Mouse (Mus musculus): ENCODE measurements around the gene Olfr502. TPM values are rescaled to one million over a fixed set of nuclear protein-coding genes. Genes with fewer than 3 reads are reported as not detected.
"Not testable (repeated sequence)": the region's sequence is repeated elsewhere in the genome, so short reads cannot be mapped to it uniquely, and the experiment has no call there.

The Olfr502 gene
- total RNA-seq (2021), result not detected
- long read RNA-seq, experiment 1, result 0 reads
- long read RNA-seq, experiment 2, result 0 reads

DNA sequence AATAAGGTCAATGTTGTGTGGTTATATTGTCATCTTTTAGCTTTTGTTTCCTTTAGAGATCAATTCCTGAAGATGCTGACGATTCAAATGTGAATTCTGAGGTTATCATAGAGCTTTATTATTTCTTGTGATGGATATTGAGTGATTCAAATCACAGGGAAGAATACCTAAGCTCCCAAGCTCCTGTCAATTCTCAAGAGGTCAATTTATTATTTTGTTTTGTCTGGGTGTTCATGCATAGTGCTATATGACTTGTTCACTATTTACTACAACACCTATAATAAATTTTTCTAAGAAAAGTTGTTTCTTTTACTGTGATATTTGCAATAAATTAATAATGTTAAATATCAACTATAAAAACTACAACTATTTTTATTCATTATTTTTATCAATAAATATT lies at the start of gene Olfr502:
TSS of gene Olfr502 (minus strand) at position 101 of the 400 bp plus-strand sequence.
- intact Hi-C loops (cut with DNase I; ENCODE audit: low total_unique reads), result no loop called here
- DNase-seq, result no peak

DNA sequence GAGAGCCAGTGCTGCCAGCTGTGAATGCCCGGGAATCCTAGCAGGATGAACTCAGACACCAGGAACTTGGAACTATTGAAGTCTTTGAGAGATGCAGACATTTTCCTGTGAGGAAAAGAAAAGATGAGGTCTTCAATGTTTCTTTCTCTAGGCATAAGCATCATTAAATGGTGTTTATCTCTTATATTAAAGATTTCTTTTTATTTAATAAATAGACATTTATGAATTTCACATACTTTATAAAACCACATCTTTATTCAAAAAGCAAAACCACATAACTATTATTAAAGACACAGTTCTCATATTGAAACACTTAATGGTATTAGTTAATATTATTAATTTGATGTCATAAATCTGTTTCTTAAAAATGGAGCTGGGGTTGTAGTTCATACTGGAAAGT lies 40.8 kb upstream of the Olfr502 start, which contains the start of gene Olfr504:
TSS of gene Olfr504 (minus strand) at position 101 of the 400 bp plus-strand sequence.
- no peak for DNase-seq
- intact Hi-C loops (cut with DNase I; ENCODE audit: low total_unique reads), result no loop called here

DNA sequence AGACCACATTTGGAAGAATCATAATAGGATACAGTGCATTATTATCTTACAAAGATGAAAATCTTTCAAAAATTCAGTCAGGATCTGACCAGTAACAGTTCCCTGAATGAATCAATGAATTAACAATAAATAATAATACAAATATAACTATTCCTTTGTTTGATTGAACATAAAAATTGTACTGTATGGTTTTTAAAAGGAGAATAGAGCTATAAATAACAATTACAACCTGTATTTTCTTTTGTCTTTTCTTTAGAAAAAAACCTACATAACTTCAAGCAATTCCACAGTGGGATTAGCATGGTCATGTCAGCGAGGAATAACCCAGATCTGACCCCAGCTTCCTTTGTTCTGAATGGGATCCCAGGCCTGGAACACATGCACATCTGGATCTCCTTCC lies 19.4 kb upstream of the Olfr502 start, which contains the start of gene Olfr503:
TSS of gene Olfr503 (plus strand) at position 301 of the 400 bp plus-strand sequence.
- intact Hi-C loops (cut with DNase I; ENCODE audit: low total_unique reads), result not testable (repeated sequence)

DNA sequence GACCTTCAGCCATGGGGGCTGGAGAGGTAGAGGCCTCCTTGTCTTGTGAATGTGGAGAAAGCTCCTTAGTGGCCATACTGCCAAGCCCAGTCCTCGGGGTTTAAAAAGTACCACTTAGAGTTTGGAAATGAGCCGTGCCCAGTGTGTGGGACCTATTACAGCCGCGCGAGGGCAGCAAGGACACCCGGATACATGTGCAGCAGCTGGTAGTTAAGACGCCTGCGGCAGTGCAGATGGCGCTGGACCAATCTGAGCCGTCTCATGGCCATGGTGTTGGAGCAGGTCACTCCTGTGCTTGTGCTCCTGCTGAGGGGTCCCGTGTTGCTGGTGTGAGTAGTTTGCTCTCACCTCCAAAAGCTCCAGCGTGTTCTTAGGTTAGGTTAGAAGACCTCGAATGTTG lies 17.6 kb upstream of the Olfr502 start:
- intact Hi-C loops (cut with DNase I; ENCODE audit: low total_unique reads), result no loop called here
- DNase-seq, result no peak

More for the DNA sequence above, 19.4 kb upstream of the Olfr502 start, which contains the start of gene Olfr503:
- DNase-seq, result not testable (repeated sequence)

Other genes with a start within 250 kb of the Olfr502 start
- gene Olfr490, start 236.1 kb downstream of the Olfr502 start, total RNA-seq (2021), result not detected
- gene Olfr491, start 211.6 kb downstream of the Olfr502 start, total RNA-seq (2021), result not detected
- not detected for gene Olfr492, start 201.4 kb downstream of the Olfr502 start, total RNA-seq (2021)
- not detected for gene Olfr493, start 178.1 kb downstream of the Olfr502 start, total RNA-seq (2021)
- gene Olfr494, start 159.7 kb downstream of the Olfr502 start, total RNA-seq (2021), result not detected
- not detected for gene Olfr495, start 131.9 kb downstream of the Olfr502 start, total RNA-seq (2021)
- not detected for gene Olfr497, start 104.6 kb downstream of the Olfr502 start, total RNA-seq (2021)
- gene Olfr498, start 59.7 kb downstream of the Olfr502 start, total RNA-seq (2021), result not detected
- not detected for gene Olfr503, start 19.5 kb upstream of the Olfr502 start, total RNA-seq (2021)
- gene Olfr504, start 40.7 kb upstream of the Olfr502 start, total RNA-seq (2021), result not detected
- not detected for gene Olfr506, start 85.7 kb upstream of the Olfr502 start, total RNA-seq (2021)
- not detected for gene Olfr507, start 96.7 kb upstream of the Olfr502 start, total RNA-seq (2021)
- gene Olfr508, start 104.9 kb upstream of the Olfr502 start, total RNA-seq (2021), result not detected
- not detected for gene Olfr509, start 126.8 kb upstream of the Olfr502 start, total RNA-seq (2021)
- gene Olfr510, start 141.4 kb upstream of the Olfr502 start, total RNA-seq (2021), result not detected
- not detected for gene Olfr512, start 188.3 kb upstream of the Olfr502 start, total RNA-seq (2021)
- gene Olfr513, start 225.9 kb upstream of the Olfr502 start, total RNA-seq (2021), result not detected